Mouse (Mus musculus): Measurements from ENCODE around the gene Bcl2l13.

DNA sequence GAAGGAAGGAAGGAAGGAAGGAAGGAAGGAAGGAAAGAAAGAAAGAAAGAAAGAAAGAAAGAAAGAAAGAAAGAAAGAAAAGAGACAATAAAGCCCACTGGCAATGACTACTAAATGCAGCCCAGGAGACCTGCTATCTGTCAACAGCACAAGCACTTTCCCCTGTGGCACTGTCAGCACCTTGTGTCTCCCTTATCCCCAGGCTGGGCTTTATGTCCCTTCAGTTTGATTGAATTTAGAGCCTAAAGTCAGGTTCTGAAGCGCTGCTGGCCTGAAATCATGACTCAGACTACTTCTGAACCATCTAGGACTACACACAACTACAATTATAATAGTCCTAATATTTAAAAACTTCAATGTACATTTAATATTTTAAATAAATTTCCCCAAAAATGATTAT lies 15.1 kb upstream of the Bcl2l13 start:
- TF ChIP-seq EP300 (IDR thresholded peaks at IDR 0.05; ENCODE audit: low read depth) (no peak), CTCF (IDR thresholded peaks at IDR 0.05; ENCODE audit: low read depth) (no peak)
